Mouse (Mus musculus): ENCODE data around the gene Scgb3a1. TPM values are rescaled to one million over a fixed set of nuclear protein-coding genes. Genes with fewer than 3 reads are reported as not detected.

Gene Scgb3a1
- polyA plus RNA-seq, 1 experiment from 2014 or later, result not detected

DNA sequence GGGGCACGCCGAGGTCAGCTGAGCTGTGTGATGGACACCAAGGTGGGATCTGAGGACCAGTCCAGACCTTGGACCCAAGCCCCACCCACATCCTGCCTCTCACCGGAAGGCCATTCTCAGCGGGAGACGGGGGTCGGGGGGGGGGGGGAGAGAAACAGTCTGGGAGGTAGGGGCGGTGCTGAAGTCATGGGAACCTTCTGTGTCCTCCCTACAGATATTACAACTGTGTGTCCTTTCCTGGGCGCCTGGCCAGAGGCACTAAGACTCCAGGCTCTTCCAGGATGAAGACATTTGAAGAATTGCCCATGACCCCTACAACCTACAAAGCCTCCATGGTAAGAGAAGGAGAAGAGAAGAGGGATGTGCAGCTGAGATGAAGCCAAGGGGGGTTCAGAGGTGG is 17.7 kb upstream of the Scgb3a1 start:
- Histone ChIP-seq H3K27ac (no peak overlapping the region), H3K4me3 (replicated peaks) (no peak overlapping the region), H3K4me1 (replicated peaks) (no peaks in the 10 kb centered on the region), H3K27me3 (no peaks in the 10 kb centered on the region), H3K4me2 (replicated peaks) (no peak overlapping the region), H3K9me3 (no peaks in the 10 kb centered on the region), H3K9ac (replicated peaks) (no peak overlapping the region), H3K36me3 (no peaks in the 10 kb centered on the region)
- 56% methylated on average over 8 of the region's 8 CpGs for WGBS
- ATAC-seq, result 0 out of 2 replicates have a peak, but pooled peaks have one; percentile 28

DNA sequence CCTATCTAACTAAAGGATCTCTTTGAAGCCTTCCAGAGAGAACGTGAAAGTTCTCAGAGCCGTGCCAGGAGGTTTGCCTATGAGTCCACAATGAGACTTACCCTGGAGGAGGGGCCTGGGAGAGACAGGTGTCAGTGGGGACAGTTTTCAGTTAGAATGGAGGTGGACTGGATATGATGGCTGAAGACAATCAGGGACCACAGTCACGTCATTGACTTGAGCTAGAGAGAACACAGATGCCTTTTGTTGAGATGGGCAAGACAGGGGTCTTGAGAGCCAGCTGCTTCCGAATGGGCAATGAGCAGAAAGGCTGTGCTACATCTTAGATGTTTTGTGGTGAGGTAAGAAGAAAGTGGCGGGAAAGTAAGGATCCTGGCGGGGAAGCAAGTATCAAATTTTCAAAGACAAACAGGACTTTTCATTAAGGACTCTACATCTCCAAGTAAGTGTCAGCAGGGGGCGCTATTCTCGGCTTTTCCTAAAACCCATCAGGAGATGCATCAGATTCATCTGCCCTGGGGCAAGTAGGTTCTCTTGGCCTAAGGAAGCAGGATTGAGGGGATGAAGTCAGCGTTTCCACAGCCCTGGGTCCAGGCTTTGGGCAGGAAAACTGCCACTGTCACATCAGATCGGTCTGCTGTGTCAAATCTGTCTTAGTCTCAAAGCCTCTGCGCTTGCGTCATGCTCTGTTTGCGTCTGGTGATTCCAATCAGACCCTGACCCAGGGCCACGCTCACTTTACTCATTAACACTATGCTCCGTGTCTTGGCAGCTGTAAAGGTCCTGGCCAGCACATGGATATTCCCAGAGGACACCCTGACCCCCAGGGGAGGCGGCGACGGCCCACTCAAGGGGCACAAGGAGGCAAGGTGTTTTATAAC is 13.1 kb upstream of the Scgb3a1 start:
- Histone ChIP-seq H3K36me3 (no peaks in the 10 kb centered on the region), H3K27ac (no peak overlapping the region), H3K9ac (replicated peaks) (no peak overlapping the region), H3K4me1 (replicated peaks) (peaks cover 4% of the 10 kb centered on the region), H3K27me3 (no peaks in the 10 kb centered on the region), H3K4me3 (replicated peaks) (no peak overlapping the region), H3K4me2 (replicated peaks) (no peak overlapping the region), H3K9me3 (no peaks in the 10 kb centered on the region)
- 64% methylated on average over 18 of the region's 18 CpGs for WGBS
- no peak for ATAC-seq

DNA sequence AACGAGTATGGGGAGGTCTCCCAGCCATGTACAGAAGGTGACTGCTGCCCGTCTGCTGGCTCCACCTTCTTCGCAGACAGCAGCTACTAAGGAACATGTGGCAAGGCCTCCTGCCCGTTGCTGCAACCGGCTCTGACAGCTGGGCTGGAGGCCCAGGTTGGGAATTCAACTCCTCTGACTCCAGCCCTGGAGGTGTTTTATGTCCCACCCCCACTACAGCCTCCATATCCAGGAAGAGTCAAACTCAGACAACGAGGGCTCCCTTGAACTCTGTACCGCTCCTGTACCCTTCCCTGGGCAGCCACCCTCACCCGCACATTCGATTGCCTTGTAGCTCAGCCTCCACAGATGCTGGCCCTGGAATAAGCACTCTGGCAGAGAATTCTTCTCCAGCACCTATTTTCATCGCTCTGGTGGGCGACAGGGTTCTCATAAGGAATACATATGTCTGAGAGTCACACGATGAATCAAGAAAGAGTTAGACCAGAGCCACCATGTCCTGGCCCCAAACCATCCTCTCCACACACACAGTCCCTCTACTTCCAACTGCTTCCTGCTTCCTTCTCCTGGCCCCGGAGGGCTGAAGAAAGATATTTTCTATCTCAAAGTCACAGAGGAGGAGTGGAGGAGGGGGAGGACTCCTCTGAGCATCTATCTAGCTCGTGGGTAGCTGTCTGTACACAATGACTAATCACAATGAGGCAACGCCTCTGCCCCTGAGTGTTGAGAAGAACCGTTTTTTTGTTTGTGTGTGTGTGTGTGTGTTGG is 12.2 kb upstream of the Scgb3a1 start:
- Histone ChIP-seq H3K27ac (no peak overlapping the region), H3K4me1 (replicated peaks) (peaks cover 4% of the 10 kb centered on the region), H3K4me2 (replicated peaks) (no peak overlapping the region), H3K9ac (replicated peaks) (no peak overlapping the region), H3K36me3 (no peaks in the 10 kb centered on the region), H3K4me3 (replicated peaks) (no peak overlapping the region), H3K27me3 (no peaks in the 10 kb centered on the region), H3K9me3 (no peaks in the 10 kb centered on the region)
- 79% methylated on average over 16 of the region's 16 CpGs for WGBS
- ATAC-seq, result no peak

- H3K27me3 ChIP-seq, result no peaks in the 10 kb centered on the region
- no peak overlapping the region for H3K4me3 ChIP-seq (replicated peaks)
- H3K9ac ChIP-seq (replicated peaks), result no peak overlapping the region
- no peaks in the 10 kb centered on the region for H3K9me3 ChIP-seq
- no peak overlapping the region for H3K27ac ChIP-seq
- peaks cover 4% of the 10 kb centered on the region for H3K4me1 ChIP-seq (replicated peaks)
- H3K36me3 ChIP-seq, result no peaks in the 10 kb centered on the region
- 89% methylated on average over 10 of the region's 10 CpGs for WGBS
- H3K4me2 ChIP-seq (replicated peaks), result no peak overlapping the region
- ATAC-seq, result no peak
These were observed 11.6 kb upstream of the Scgb3a1 start for GRCm38 (mm10) chr11:49651762-49652322.

GRCm38 (mm10) chr11:49652401-49653078 is 10.9 kb upstream of the Scgb3a1 start:
- H3K36me3 ChIP-seq, result no peaks in the 10 kb centered on the region
- no peak overlapping the region for H3K9ac ChIP-seq (replicated peaks)
- H3K9me3 ChIP-seq, result no peaks in the 10 kb centered on the region
- peak; percentile 66 for ATAC-seq
- peaks cover 4% of the 10 kb centered on the region for H3K4me1 ChIP-seq (replicated peaks)
- no peak overlapping the region for H3K4me3 ChIP-seq (replicated peaks)
- H3K4me2 ChIP-seq (replicated peaks), result peak overlapping the region; percentile 41
- no peaks in the 10 kb centered on the region for H3K27me3 ChIP-seq
- 26% methylated on average over 19 of the region's 19 CpGs for WGBS
- no peak overlapping the region for H3K27ac ChIP-seq

DNA sequence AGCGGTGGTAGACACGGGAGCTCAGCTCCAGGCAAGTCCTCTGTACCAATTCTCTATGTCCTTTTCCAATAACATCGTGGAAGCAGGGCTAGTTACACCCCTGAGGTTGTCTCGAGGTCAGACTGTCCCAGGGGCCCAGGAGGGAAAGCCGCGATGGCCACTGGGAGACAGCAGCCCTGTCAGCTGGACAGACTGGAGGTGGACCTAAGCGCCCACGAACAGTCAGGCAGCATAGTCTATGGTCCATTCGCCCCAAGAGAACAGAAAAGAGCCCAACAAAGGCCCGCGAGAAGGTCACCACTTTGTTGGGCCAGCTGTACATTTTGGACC is 10.4 kb upstream of the Scgb3a1 start:
- peak; percentile 9; the same call in 1 of the 2 replicates for ATAC-seq
- no peak overlapping the region for H3K27ac ChIP-seq
- H3K4me3 ChIP-seq (replicated peaks), result no peak overlapping the region
- no peak overlapping the region for H3K9ac ChIP-seq (replicated peaks)
- H3K9me3 ChIP-seq, result no peaks in the 10 kb centered on the region
- H3K36me3 ChIP-seq, result no peaks in the 10 kb centered on the region
- H3K27me3 ChIP-seq, result no peaks in the 10 kb centered on the region
- H3K4me1 ChIP-seq (replicated peaks), result peaks cover 4% of the 10 kb centered on the region
- peak overlapping the region; percentile 41 for H3K4me2 ChIP-seq (replicated peaks)
- WGBS, result 40% methylated on average over 11 of the region's 11 CpGs

GRCm38 (mm10) chr11:49654651-49655050 is 8.8 kb upstream of the Scgb3a1 start:
- no peak overlapping the region for H3K4me2 ChIP-seq (replicated peaks)
- no peak for ATAC-seq
- no peak overlapping the region for H3K27ac ChIP-seq
- H3K4me1 ChIP-seq (replicated peaks), result peaks cover 4% of the 10 kb centered on the region
- 88% methylated on average over 5 of the region's 5 CpGs for WGBS
- H3K36me3 ChIP-seq, result no peaks in the 10 kb centered on the region
- H3K9ac ChIP-seq (replicated peaks), result no peak overlapping the region
- no peaks in the 10 kb centered on the region for H3K9me3 ChIP-seq
- no peak overlapping the region for H3K4me3 ChIP-seq (replicated peaks)
- H3K27me3 ChIP-seq, result no peaks in the 10 kb centered on the region

DNA sequence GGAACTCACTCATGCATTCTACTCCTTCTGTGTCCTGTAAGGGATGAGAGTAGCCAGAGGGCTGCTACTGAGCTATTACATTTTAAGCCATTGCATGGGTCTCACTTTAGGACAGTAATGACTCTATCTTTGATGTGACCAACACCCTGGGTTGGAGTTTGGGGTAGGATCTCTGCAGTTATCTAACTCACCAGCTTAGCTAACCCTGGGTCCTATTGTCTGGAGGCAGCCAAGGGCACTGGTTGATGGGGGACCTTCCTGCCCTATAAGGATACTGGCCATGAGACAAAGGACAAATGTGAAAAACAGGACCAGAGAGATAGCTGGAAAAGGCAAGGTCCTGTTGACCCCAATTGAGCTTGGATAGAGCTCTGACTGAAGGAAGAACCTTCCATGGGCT is 7.9 kb upstream of the Scgb3a1 start:
- H3K27ac ChIP-seq, result no peak overlapping the region
- peaks cover 4% of the 10 kb centered on the region for H3K4me1 ChIP-seq (replicated peaks)
- no peaks in the 10 kb centered on the region for H3K9me3 ChIP-seq
- H3K36me3 ChIP-seq, result no peaks in the 10 kb centered on the region
- H3K9ac ChIP-seq (replicated peaks), result no peak overlapping the region
- H3K4me2 ChIP-seq (replicated peaks), result no peak overlapping the region
- ATAC-seq, result no peak
- H3K27me3 ChIP-seq, result no peaks in the 10 kb centered on the region
- H3K4me3 ChIP-seq (replicated peaks), result no peak overlapping the region

DNA sequence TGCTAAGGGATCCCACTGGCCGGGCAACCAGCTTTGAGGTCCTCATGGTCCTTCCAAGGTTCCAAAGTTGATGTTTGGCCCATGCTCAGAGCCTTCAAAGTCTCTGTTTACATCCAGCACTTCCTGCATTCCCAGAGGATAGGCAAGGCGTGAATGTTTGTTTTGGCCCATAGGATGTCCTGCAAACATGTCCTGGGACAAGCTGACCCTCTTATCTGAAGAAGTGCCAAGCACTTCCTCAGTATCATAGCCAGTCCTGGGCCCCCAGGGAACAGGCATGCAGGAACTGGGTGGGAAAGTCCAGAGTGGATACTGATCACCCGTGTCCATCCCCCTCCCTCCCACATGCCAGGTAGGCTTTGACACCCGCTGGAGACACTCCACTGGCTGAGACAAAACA is 5.3 kb upstream of the Scgb3a1 start:
- 90% methylated on average over 4 of the region's 4 CpGs for WGBS
- ATAC-seq, result no peak
- Histone ChIP-seq H3K4me1 (replicated peaks) (peaks cover 2% of the 10 kb centered on the region), H3K9ac (replicated peaks) (no peak overlapping the region), H3K4me2 (replicated peaks) (no peak overlapping the region), H3K27me3 (no peaks in the 10 kb centered on the region), H3K27ac (no peak overlapping the region), H3K9me3 (no peaks in the 10 kb centered on the region), H3K36me3 (no peaks in the 10 kb centered on the region), H3K4me3 (replicated peaks) (no peak overlapping the region)

DNA sequence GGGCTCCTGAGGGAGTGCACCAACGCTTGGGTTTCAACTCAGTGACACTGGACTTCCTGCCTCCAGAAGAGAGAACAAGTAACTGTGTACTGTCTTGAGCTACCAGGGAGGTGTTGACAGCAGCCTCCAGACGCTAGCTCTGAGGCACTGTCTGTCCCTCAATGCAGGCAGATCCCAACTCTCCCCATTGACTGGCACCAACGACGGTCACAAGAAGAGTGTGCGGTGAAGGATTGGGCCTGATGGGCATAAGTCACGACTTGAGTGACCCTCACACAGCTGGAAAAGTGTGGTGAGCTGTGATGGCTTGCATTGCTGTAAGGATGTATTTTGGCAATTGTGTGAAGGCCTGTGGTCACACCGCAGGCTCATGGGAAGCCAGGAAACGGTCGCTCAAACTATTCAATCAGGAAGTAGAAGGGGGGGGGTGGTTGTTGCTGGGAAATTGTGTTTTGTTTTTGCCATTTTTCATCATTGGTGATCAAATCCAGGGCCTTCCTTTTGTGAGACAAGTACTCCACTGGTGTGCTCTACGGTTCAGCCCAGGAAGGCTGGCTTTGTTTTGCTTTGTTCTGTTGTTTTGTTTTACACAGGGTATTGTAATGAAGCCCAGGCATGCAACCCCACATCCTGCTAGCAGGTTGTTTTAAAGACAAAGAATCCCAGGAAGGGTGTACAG is 4.5 kb upstream of the Scgb3a1 start:
- no peak overlapping the region for H3K4me3 ChIP-seq (replicated peaks)
- no peaks in the 10 kb centered on the region for H3K9me3 ChIP-seq
- H3K9ac ChIP-seq (replicated peaks), result no peak overlapping the region
- no peaks in the 10 kb centered on the region for H3K36me3 ChIP-seq
- 77% methylated on average over 10 of the region's 10 CpGs for WGBS
- H3K4me2 ChIP-seq (replicated peaks), result no peak overlapping the region
- no peak overlapping the region for H3K27ac ChIP-seq
- H3K4me1 ChIP-seq (replicated peaks), result no peaks in the 10 kb centered on the region
- no peaks in the 10 kb centered on the region for H3K27me3 ChIP-seq
- ATAC-seq, result no peak

DNA sequence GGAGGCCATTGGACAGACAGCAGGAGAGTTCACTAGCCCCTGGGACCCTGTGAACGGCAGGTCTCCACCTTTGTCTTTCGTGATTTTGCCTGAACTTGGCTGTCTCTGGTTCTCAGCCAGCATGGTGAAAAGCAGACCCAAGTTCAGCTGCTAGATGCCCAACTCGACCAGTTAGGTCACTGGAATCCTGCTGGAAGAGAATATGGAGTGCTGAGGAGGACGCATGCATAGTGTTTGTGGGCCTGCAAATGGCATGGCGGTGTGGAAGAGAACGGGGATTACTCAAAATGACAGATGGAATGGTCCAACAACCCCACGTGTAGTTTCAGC is 4.0 kb upstream of the Scgb3a1 start:
- Histone ChIP-seq H3K4me3 (replicated peaks) (no peak overlapping the region), H3K4me1 (replicated peaks) (no peaks in the 10 kb centered on the region), H3K4me2 (replicated peaks) (no peak overlapping the region), H3K27me3 (no peaks in the 10 kb centered on the region), H3K36me3 (no peaks in the 10 kb centered on the region), H3K27ac (no peak overlapping the region), H3K9me3 (no peaks in the 10 kb centered on the region), H3K9ac (replicated peaks) (no peak overlapping the region)
- ATAC-seq, result no peak
- WGBS, result 72% methylated on average over 7 of the region's 7 CpGs
